Mouse (Mus musculus): ENCODE results near the gene Brd1.

Gene Brd1

GRCm38 (mm10) chr15:88680931-88681330, 53.1 kb downstream of the Brd1 start:
- no peak for DNase-seq

GRCm38 (mm10) chr15:88677568-88677967, 56.5 kb downstream of the Brd1 start:
- no peak for DNase-seq

- DNase-seq = no peak
These were observed 58.0 kb downstream of the Brd1 start for GRCm38 (mm10) chr15:88675998-88676397.

- no peak for DNase-seq
These were observed 65.3 kb downstream of the Brd1 start for GRCm38 (mm10) chr15:88668693-88669092.

GRCm38 (mm10) chr15:88667653-88668052, 66.4 kb downstream of the Brd1 start:
- no peak for DNase-seq

- DNase-seq = no peak
These were observed 68.2 kb downstream of the Brd1 start for GRCm38 (mm10) chr15:88665846-88666245.

- DNase-seq = no peak
These were observed 71.0 kb downstream of the Brd1 start for GRCm38 (mm10) chr15:88663041-88663440.

GRCm38 (mm10) chr15:88662111-88662850, 71.8 kb downstream of the Brd1 start:
- DNase-seq = peak; percentile 74

- no peak for DNase-seq
These were observed 72.4 kb downstream of the Brd1 start for GRCm38 (mm10) chr15:88661654-88662053.

GRCm38 (mm10) chr15:88652006-88652405, 82.0 kb downstream of the Brd1 start:
- no peak for DNase-seq

- DNase-seq = peak; percentile 68
These were observed 83.0 kb downstream of the Brd1 start for GRCm38 (mm10) chr15:88651019-88651418.

Measured in lung, postnatal 36 days (tissue).